Mouse (Mus musculus) heart, embryonic 12.5 days (tissue): ENCODE data around the gene Ttc7. TPM values are rescaled to one million over a fixed set of nuclear protein-coding genes. Genes with fewer than 3 reads are reported as not detected.

ENCODE experiments used
- polyA plus RNA-seq: library from polyadenylated mRNA; unstranded; fragments of >200 nt; fragmentation: Nextera tagmentation; extraction: Ambion mirVana; gene quantifications from 2 replicates; pipeline ENCODE4 v1.2.1, GENCODE M21; 2016

Ttc7 gene
- polyA plus RNA-seq, 1 experiment from 2014 or later, result 3.2 TPM

Other genes with a start within 250 kb of the Ttc7 start
- gene Socs5, start 175.2 kb upstream of the Ttc7 start, polyA plus RNA-seq, result 13.5 and 17.0 TPM in 2 replicates
- gene Mcfd2, start 17.0 kb upstream of the Ttc7 start, polyA plus RNA-seq, result 68.8 and 70.8 TPM in 2 replicates
- gene Stpg4, start 144.9 kb downstream of the Ttc7 start, polyA plus RNA-seq, result not detected in 2 replicates
- 619 and 647 TPM in 2 replicates for gene Calm2, start 164.0 kb downstream of the Ttc7 start, polyA plus RNA-seq